Mouse (Mus musculus): ENCODE data around the gene Zranb3.

DNA sequence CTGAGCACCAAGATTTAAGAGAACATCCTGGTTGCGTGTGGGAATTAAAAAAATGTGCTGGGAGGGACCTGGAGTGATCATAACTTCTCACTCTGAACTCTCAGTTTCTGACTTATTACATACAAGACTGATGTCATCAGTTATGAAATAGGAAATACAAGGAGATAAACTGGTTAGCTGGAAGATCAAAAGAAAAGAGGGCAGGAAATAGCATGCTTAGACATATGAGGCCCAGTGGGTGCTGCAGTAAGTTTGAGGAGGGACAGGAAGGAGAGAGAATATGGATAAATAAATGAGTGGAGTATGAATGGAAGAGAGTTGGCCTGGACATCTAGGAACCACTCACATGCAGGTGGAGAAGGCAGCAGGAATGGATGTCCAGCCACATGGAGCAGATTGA is 124.7 kb downstream of the Zranb3 start:
- TF ChIP-seq POLR2A (IDR thresholded peaks at IDR 0.05; ENCODE audit: low read depth, low read length) (no peak), CTCF (IDR thresholded peaks at IDR 0.05; ENCODE audit: extremely low read depth, insufficient read length, insufficient replicate concordance, low read depth, low read length) (no peak)
